Mouse (Mus musculus) left cerebral cortex, postnatal 36 days (tissue): ENCODE measurements around the gene Mrps30. TPM values are rescaled to one million over a fixed set of nuclear protein-coding genes. Genes with fewer than 3 reads are reported as not detected.
"Not testable (repeated sequence)": the region's sequence is repeated elsewhere in the genome, so short reads cannot be mapped to it uniquely, and the experiment has no call there.

Experiments
- DNase-seq, 2 experiments: peaks; one replicate each; pipeline ENCODE4 v3.0.0; 2021 to 2022; ENCODE audit warnings: low spot score in 2 of 2, mixed read lengths in 1 of 2
- intact Hi-C: fragments of 180-260 bp; cut with DNase I; formaldehyde crosslinking; loops from one replicate; pipeline ENCODE4 v1.15.1; 2025
- total RNA-seq, 2 experiments: library from RNA; stranded (reverse); gene quantifications; 2 replicates each; pipeline ENCODE4 v1.2.3; 2021

Gene Mrps30
- total RNA-seq, result 10 to 100 TPM; 16.1 to 17.4 TPM

DNA sequence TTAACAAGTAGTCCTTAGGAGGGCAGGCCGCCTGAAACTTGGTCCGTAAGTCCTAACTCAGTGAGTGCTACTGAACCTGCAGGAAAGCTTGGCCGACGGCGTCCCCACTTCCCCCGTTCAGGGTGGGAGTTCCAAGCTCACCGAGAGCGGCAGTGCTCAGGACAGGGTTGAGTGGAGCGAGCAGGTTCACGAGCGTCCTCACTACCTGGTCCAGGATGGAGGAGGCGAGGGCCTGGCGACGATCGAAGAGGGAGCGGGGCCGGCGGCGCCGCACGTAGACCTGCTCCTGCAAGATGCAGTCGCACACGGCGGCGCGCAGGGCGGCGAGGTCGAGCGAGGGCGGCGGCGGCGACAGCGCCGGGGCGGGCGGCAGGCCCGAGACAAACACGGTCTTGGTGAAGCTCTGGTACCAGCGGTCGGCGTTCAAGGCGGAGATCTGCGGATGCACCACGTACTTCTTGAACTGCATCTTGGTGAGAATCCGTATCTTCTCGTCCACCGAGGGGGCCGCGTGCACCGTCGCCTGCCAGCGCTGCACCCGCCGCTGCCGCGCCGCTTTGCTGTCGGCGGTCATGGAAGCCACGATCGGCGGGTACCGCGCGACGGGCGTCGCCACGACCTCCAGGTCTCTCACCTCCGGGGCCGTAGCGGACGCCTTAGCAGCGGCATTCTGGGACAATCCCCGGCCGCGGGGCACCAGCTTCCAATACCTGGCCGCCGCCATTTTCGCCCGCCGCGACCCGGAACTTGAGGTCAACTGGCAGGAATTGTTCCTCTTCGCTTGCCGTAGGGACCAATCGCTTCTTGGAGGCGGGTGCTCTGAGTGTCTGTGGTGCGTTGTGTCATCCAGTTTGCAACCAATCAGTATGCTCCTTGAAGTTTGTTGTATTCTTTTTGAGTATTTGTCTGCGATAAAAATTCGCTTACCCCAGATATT, at the start of gene Mrps30, which contains the start of gene B430218F22Rik:
TSS of gene Mrps30 (minus strand) at position 742 of the 937 bp plus-strand sequence.
TSS of gene B430218F22Rik (plus strand) at position 120 of the 937 bp plus-strand sequence.
- DNase-seq, result peak; percentile 95 to 96
- intact Hi-C loops, result no loop called here

DNA sequence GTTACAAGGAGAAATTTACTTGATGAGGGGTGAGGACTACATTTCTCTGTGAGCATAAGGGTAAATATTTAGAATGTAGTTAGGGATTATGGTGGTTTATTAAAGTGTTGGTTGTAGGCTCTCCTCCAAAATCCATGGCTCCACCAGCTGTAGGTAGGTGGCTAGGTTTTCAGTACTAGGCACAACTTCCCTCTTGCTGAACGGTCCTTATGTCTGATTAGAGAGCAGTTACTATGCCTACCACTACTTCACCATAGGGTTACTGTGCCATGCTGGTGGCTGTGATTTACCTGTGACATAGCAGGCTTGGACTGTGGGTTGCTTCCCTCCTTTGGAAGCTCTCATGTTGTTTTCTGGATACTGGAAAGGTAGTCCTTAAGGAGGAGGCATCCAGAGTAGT, 33.8 kb upstream of the Mrps30 start:
- no peak for DNase-seq
- intact Hi-C loops, result no loop called here

DNA sequence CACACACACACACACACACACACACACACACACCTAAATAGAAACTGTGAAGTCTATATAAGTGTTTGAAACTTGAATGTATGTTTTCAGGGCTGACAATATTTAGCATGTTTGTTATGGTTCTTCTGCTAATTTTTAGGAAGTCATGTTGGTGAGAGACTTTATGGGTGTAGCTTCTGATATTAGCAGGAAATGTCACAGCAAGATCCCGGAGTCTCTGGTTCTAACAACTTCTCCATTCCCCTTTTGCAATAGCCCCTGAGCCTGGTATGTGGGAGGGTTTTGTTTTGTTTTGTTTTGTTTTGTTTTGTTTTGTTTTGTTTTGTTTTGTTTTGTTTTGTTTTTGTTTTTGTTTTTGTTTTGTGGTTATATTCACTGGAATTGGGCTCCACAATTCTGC, 33.4 kb upstream of the Mrps30 start:
- DNase-seq, result no peak
- intact Hi-C loops, result no loop called here

DNA sequence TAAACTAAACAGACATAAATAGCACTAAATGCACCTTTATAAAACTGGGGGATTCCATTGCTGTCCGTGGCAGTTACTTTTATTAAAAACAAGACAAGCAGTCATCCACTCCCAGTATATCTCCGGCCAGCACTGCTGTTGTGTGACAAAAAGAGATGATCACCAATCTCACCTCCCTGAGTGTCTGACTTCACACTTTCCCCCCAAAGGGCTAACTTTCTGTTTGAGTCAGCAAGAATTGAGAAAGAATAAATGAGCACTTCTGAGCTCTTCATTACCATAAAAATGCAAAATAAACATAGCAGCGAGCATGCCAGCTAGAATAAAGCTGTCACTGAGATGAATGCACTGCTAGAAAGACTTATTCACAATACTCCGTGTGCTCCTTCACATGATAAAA, 31.1 kb upstream of the Mrps30 start:
- no peak for DNase-seq
- intact Hi-C loops, result no loop called here

DNA sequence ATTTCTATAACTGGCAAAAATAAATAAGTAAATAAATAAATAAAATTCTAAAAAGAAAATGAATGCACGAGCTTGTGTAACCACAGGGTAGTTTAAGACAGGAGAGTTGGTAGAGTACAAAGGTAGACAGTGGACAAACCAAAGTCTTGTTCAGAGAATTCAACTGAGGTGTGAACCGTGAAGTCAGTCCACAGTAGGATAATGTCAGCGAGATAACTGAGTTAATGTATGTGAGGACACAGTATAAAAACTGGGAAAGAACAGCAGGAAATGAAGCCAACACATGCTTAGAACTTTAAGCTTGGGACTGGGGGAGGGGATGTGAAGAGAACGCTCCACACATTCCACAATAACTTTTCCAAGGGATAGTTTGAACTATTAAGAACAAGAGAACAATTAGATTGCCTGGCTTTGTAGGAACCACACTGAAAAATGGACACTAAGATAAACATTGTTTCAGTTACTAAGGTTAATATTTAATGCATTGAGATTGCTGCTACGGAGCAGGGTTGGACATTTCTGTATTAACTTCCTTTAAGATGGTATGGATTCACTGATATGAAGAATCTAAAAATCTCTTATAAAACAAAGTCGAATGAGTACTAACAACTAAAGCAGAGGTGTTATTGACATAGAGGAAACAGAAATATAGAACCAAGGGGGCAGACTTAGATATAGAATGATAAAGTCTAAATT, 24.4 kb upstream of the Mrps30 start:
- intact Hi-C loops, result no loop called here

DNA sequence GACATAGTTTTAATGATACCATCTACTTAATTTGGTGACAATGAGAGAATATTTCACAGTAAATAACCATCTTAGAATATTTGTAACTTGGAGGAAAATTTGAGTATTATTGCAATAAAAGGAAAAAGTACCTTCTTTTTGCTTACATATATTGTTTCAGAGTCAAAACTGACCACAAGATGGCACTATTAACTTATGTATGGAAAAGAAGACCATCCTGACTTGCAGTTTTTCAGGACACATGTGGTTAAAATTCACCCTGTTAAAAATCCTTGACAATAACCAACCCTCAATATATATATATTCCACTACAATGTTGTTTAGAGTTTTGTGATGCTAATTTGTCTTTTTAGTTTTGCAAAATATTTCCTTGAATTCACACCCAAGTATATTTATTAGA, 16.5 kb upstream of the Mrps30 start:
- intact Hi-C loops, result loop anchor here (1.0 to 2.0 kb wide), 2 partner anchors 915 to 959 kb away; no protein-coding TSS in a partner anchor
- DNase-seq, result no peak

More for the DNA sequence above, 24.4 kb upstream of the Mrps30 start:
- no peak for DNase-seq

DNA sequence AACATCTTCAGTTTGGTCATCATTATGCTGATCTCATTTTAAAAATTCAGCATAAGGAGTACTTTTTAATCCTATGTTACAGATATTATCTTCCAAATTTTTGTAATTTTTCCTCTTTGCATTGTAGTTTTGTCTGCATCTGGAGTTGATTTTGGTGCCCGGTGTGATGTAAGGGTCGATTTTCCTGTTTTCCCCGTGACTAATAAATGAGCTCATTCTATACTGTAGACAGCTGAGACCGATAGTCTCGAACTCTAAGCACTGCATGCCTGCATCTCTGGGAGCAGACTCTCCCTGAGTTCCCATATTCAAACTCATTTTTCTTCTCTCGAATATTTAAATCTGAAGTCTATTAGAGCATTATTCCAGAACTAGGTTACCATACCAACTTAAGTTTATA, 13.3 kb upstream of the Mrps30 start:
- intact Hi-C loops, result no loop called here
- no peak for DNase-seq

DNA sequence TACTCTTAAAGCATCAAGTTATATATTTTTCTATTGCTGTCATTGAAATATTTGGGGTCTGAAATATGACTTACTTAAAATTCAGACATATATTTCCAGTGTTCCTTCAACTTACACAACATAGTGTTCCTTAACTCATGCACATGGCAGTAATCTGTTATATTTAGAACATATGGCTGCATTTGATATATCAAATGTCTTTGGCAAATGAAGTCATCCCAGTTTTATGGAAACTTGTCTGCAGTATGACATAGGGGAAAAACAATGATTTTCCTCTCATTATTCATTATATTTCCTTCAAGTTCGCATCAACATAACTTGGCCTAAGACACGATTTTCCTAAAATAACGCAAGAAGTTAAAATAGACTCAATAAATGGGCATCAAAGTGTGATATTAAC, 8.8 kb upstream of the Mrps30 start:
- intact Hi-C loops, result no loop called here
- DNase-seq, result no peak

DNA sequence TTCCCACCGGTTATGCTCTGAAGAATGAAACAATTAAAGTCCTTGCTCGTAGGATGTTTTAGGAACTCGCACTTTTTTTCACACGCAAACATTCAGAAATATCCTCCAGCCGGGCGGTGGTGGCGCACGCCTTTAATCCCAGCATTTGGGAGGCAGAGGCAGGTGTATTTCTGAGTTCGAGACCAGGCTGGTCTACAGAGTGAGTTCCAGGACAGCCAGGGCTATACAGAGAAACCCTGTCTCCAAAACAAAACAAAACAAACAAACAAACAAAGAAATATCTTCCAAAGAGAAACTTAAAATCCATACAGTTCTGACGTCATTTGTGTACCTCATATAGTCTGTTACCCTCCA, 373 bp upstream of the Mrps30 start:
- intact Hi-C loops, DNase-seq: not testable (repeated sequence)

DNA sequence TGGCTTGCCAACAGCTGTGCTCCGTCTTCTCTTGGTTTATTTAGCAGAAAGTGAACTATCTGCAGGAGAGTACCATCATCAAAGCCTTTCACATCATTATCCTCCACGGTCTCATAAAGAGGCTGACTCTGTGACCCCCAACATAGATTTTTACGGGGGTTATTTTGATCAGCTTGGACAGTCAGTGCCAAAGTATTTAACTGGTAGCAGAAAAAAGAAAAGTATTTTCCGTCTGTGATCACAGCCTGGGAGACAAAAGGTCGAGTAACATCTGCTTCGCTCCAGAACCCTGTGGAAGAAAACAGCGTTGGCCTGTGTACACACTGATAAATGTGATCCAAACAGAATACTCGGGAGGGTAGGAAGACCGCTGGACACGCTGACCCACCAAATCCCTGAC, 6.7 kb downstream of the Mrps30 start:
- intact Hi-C loops, result no loop called here

DNA sequence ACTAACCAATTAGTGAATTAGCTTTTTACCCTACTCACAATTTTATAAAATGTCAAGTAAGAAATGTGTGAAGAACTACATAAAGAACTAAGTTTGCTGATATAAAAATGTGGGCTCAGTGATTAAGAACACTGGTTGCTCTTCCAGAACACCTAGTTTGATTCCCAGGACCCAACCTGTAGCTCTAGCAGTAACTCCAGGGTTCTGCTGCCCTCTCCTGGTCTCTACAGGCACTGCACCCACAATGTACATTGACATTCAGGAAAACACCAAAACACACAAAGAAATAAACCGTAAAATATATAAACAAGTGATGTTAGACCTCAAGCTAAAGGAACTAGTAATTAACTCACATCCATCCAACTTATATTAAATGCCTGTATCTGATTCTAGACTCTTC, 7.9 kb downstream of the Mrps30 start:
- intact Hi-C loops, result no loop called here
- DNase-seq, result peak; percentile 37 to 46

More for the DNA sequence above, 6.7 kb downstream of the Mrps30 start:
- DNase-seq, result no peak

DNA sequence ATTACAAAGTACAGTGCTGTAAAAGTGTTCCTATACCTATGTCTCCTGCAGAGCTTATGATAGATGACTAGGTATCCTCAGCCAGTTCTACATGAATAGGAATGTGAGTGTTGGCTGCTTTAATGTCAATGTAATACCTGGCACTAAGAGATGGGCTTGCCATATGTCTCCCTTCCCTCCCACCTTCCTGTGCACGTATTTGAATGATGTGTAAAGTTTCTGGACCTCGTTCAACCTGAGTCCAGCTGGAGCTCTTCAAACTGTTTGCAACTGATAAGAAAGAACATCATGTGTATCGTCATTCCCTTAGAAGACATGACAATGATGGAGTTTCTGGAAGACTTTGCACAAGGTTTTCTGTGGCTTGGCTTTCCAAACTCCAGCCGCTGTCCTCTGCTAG, 14.2 kb downstream of the Mrps30 start:
- peak in 1 of 2 experiments; percentile 18 for DNase-seq
- intact Hi-C loops, result no loop called here

DNA sequence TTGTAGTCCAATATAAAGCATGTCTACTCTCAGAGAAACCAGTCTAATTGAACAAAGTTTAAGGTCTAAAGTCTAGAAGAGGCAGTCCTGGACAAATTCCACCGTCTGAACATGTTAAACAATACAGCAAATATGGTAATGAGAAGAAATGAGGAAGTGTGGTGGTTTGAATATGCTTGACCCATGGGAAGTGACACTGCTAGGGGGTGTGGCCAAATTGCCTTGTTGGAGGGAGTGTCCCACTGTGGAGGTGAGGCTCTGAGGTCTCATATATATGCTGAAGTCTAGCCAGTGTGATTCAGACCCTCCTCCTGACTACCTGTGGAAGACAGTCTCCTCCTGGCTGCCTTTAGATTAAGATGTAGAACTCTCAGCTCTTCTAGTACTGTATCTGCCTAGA, 21.3 kb downstream of the Mrps30 start:
- intact Hi-C loops, result no loop called here
- DNase-seq, result no peak

DNA sequence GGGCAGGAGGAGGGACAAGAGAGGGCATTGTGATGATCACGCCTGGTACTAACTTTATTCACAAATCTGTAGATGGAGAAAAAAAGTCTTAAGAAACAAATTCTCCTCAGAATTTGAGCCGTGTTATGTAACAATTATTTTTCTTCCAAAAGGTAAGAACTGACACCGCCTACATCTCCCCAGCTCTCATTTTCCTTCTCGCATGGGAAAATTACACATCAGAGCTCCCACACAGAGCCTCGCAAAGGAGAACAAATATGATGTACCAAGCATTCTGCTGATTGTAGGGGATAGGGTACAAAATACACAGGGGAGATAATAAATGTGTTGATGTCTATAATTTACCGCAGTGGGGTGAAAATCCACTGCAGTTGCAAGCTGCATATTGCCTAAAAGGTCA, 23.7 kb downstream of the Mrps30 start:
- intact Hi-C loops, result no loop called here
- peak in 1 of 2 experiments; percentile 24 for DNase-seq

DNA sequence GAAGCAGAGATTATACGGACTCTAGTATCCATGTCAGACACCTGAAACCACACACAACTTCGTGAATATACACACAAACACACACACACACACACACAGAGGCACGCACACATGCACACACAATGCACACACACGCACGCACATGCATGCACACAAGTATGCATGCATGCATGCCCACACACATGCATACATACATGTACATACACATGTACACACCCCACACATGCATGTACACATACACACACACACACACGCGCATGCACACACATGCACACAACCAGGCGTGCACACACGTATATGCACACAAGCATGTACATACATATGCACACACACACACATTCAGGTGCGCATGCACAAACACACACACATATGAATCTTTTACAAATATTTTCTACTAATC, 36.2 kb downstream of the Mrps30 start:
- no peak for DNase-seq
- intact Hi-C loops, result loop anchor here (5.0 kb wide), 3 partner anchors 749 to 1014 kb away; partner anchors contain the start of gene Hcn1

DNA sequence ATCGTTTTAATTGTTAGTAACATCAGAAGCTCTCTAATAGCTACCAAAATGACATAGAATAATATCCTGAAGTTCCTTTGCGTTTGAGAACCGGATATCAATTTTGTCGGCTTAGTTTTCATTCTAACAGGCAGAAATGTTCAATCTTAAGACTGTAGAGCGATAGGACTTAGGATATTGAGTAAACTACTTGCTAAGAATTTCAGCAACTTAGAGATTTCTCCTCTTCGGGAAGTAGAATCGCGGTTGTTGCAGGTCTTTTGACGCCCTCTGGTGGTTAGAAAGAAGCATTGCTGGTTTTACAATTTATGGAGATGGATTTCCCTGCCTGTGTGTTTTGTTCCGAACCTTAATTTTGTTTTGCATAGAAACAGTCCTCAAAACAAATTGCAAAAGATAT, 36.8 kb downstream of the Mrps30 start:
- DNase-seq, result no peak
- intact Hi-C loops, result loop anchor here (5.0 kb wide), 3 partner anchors 748 to 1013 kb away; partner anchors contain the start of gene Hcn1

Other genes with a start within 250 kb of the Mrps30 start
- gene B430218F22Rik, start 622 bp downstream of the Mrps30 start, total RNA-seq, result under 1 TPM in 1 of 2 experiments, not detected in 1; 0.42 TPM